8 mouse cellular contexts compared by ENCODE assay signal in genomic region chr6:125604463-125605191, GRCm38 (mm10). TPM values are rescaled to one million over a fixed set of nuclear protein-coding genes. Genes with fewer than 3 reads are reported as not detected.
DNase-seq lines count a peak whose midpoint lies in the region; ATAC-seq and TF ChIP-seq lines count a peak whose summit lies in the region.

No protein-coding gene starts in this region.

- no peaks in the 10 kb centered on the region for H3K36me3 ChIP-seq in midbrain, embryonic 16.5 days (ENCODE audit: control insufficient read depth, insufficient read depth, low read length)
- no peaks in the 10 kb centered on the region for H3K36me3 ChIP-seq in stomach, embryonic 15.5 days

- DNase-seq in CD4-positive helper T cell, adult 2 months (ENCODE audit: low read depth, low spot score), result peak; percentile 55
- peak; percentile 68 to 93 for DNase-seq in adrenal gland, adult (ENCODE audit: inconsistent age in 2 of 2, low spot score in 1 of 2)
- peak; percentile 51 to 52 for DNase-seq in gastrocnemius, adult 8-10 months (ENCODE audit: low spot score in 2 of 2)
- DNase-seq in kidney, adult 18-20 months, result peak; percentile 82
- peak; percentile 61 for DNase-seq in left cerebral cortex, postnatal 4 days

- no peak overlapping the region for H3K4me2 ChIP-seq in midbrain, embryonic 16.5 days (ENCODE audit: low read length)
- H3K4me2 ChIP-seq in stomach, embryonic 15.5 days, result no peak overlapping the region

- TF ChIP-seq CTCF in cortical plate, adult 2 months (IDR thresholded peaks at IDR 0.05; ENCODE audit: extremely low read depth, insufficient read depth, low read length), result peak; percentile 94

- no peaks in the 10 kb centered on the region for H3K9me3 ChIP-seq in midbrain, embryonic 16.5 days (replicated peaks; ENCODE audit: control insufficient read depth, low read length, poor library complexity, severe bottlenecking)
- no peaks in the 10 kb centered on the region for H3K9me3 ChIP-seq in stomach, embryonic 15.5 days

- no peak overlapping the region for H3K4me3 ChIP-seq in cortical plate, adult 2 months (ENCODE audit: insufficient read depth, low read length)
- H3K4me3 ChIP-seq in midbrain, embryonic 16.5 days (ENCODE audit: low read depth, low read length), result no peak overlapping the region
- no peak overlapping the region for H3K4me3 ChIP-seq in stomach, embryonic 15.5 days (replicated peaks)

- no peak for TF ChIP-seq POLR2A in cortical plate, adult 2 months (IDR thresholded peaks at IDR 0.05; ENCODE audit: extremely low read depth, insufficient read depth, low read length)

- 18% methylated on average over 9 of the region's 9 CpGs for WGBS in midbrain, embryonic 16.5 days
- WGBS in stomach, embryonic 15.5 days, result 23% methylated on average over 9 of the region's 9 CpGs

- no peaks in the 10 kb centered on the region for H3K4me1 ChIP-seq in cortical plate, adult 2 months (ENCODE audit: control insufficient read depth, insufficient read depth, low read length)
- H3K4me1 ChIP-seq in midbrain, embryonic 16.5 days (ENCODE audit: control insufficient read depth, insufficient read depth, low read length), result peaks cover 4% of the 10 kb centered on the region; the same call in 1 of the 2 replicates
- H3K4me1 ChIP-seq in stomach, embryonic 15.5 days, result peaks cover 13% of the 10 kb centered on the region; the same call in 1 of the 2 replicates

- peak; percentile 73; the same call in 1 of the 2 replicates for ATAC-seq in midbrain, embryonic 16.5 days
- ATAC-seq in stomach, embryonic 15.5 days (ENCODE audit: insufficient read depth, low FRiP score, low read depth), result peak; percentile 41; the same call in 1 of the 2 replicates

- intact Hi-C loops in left cerebral cortex, postnatal 4 days (cut with DNase I), result no loop called here

- H3K27me3 ChIP-seq in midbrain, embryonic 16.5 days (ENCODE audit: control insufficient read depth, insufficient read depth, low read depth, low read length), result no peaks in the 10 kb centered on the region
- no peaks in the 10 kb centered on the region for H3K27me3 ChIP-seq in stomach, embryonic 15.5 days (replicated peaks)

- no peak overlapping the region for H3K9ac ChIP-seq in midbrain, embryonic 16.5 days (ENCODE audit: low read depth, low read length)
- no peak overlapping the region for H3K9ac ChIP-seq in stomach, embryonic 15.5 days

- H3K27ac ChIP-seq in cortical plate, adult 2 months (ENCODE audit: insufficient read depth, low read length), result no peak overlapping the region
- H3K27ac ChIP-seq in midbrain, embryonic 16.5 days (ENCODE audit: low read length), result no peak overlapping the region
- no peak overlapping the region for H3K27ac ChIP-seq in stomach, embryonic 15.5 days

RNA-seq across cellular contexts. Expression of gene Vwf, which starts 58.1 kb away (rescaled TPM):
- polyA plus RNA-seq in cortical plate, adult 2 months (2012; rRNA removed), result 19.9 and 22.9 TPM in 2 replicates
- 10 to 100 TPM; 13.4 to 20.8 (median 15.4) TPM for total RNA-seq in gastrocnemius, adult 8-10 months (2022)
- 10 to 100 TPM; 24.1 to 28.2 TPM for total RNA-seq in left cerebral cortex, postnatal 4 days (2021)
- 8.4 and 9.8 TPM in 2 replicates for polyA plus RNA-seq in midbrain, embryonic 16.5 days (2015; fragmentation: Nextera tagmentation; extraction: Ambion mirVana)
- 5.7 and 6.6 TPM in 2 replicates for polyA plus RNA-seq in stomach, embryonic 15.5 days (2015; fragmentation: Nextera tagmentation; extraction: Ambion mirVana)
